Mouse (Mus musculus) heart, postnatal 14 days (tissue): ENCODE data around the gene Gm10065. TPM values are rescaled to one million over a fixed set of nuclear protein-coding genes. Genes with fewer than 3 reads are reported as not detected.
"Not testable (repeated sequence)": the region's sequence is repeated elsewhere in the genome, so short reads cannot be mapped to it uniquely, and the experiment has no call there.

Experiments
- DNase-seq, 2 experiments: peaks; one replicate each; pipeline ENCODE4 v3.0.0; 2021 to 2022
- intact Hi-C: fragments of 180-260 bp; cut with DNase I; formaldehyde crosslinking; loops from one replicate; pipeline ENCODE4 v1.15.1; 2025
- long read RNA-seq, 2 experiments: library from polyadenylated mRNA; stranded (forward); transcript quantifications; one replicate each; pipeline ENCODE4 v2.0.0; 2021
- total RNA-seq, 2 experiments: library from RNA; stranded (reverse); gene quantifications; 2 replicates each; pipeline ENCODE4 v1.2.3; 2021

Gm10065 gene
- total RNA-seq: not detected
- long read RNA-seq, experiment 1: 0 reads
- long read RNA-seq, experiment 2: 0 reads

DNA sequence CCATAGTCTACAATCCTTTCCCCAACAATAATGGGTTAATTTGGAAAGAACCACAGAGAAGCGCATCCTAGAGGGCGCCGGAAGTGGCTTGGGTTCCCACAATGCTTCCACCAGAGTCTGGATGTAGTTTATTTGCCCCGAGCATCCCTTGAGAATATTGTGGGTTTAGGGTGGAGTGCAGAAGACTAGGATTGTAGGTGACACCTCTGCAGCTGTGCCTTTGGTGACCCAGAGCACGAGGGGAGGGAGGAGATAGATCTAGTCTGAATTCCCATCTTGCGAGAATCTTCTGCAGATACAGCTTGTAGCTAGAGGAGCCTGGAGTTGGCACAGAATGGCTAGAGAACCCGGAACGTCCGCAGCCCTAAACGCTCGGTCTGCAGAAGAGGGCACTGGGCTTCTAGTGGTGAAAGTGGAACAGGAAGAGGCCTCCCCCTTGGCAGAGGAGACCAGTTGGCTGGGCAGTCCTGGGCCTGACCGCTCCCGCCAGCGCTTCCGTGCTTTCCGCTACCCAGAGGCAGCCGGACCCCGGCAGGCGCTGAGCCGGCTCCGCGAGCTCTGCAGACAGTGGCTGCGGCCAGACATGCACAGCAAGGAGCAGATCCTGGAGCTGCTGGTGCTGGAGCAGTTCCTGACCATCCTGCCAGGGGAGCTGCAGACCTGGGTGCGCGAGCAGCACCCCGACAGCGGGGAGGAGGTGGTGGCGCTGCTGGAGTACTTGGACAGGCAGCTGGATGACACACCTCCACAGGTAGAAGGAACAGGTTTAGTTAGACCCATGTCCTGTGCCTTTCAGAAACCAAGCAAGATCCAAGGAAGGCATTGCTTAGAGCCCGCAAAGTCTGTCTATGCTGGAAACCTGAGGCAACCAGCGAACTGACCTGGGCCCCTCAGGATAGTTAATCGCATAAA lies at the start of gene Gm10065, which contains the start of gene Zkscan4:
Gene Gm10065 (minus strand): TSS at position 683 of the 912 bp plus-strand sequence.
Gene Zkscan4 (plus strand): TSS at position 149 of the 912 bp plus-strand sequence.
- intact Hi-C loops: not testable (repeated sequence)
- DNase-seq: peak; percentile 49 to 75

GRCm38 (mm10) chr13:21506221-21506649 lies 27.0 kb upstream of the Gm10065 start:
- intact Hi-C loops: loop anchor here (2.0 to 5.0 kb wide), 2 partner anchors 54 to 103 kb away; partner anchors contain the start of genes Zkscan3 and Zscan26
- DNase-seq: peak; percentile 79 to 82

DNA sequence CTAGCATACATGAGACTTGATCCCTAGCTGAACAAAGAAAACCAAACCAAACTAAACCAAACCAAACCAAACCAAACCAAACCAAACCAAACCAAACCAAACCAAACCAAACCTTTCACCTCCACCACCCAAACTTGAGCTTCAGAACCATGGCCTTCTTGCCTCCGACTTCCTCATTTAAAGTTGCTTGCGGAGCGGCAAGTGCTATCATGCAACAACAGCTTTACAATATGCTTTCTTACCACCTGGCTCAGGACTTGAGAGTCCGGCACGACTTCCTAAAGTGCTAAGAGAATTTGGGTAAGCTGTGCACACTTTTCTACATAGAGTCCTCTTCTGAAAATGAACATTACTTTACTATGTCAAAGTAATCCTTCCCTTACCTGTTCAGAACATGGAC lies 23.1 kb upstream of the Gm10065 start:
- DNase-seq: no peak
- intact Hi-C loops: no loop called here

DNA sequence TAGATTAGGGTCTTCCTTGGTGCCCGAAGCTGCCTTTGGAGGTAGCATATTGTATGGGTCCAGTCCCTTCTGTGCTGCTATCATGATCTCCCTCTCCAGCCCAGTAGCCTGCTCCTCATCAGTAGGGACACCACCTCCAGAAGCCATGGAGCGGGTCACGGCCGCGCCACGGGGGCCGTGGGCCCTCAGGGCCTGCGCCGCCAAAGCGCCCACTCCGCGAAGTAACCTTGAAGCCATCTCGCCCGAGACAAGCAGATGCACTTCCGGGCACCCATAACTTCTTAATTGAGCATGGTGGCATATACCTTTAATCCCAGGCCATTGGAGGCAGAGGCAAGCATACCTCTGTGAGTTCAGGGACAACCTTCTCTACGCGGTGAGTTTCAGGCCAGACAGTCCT lies 21.9 kb upstream of the Gm10065 start, which contains the start of gene Gm11273:
Gene Gm11273 (minus strand): TSS at position 237 of the 400 bp plus-strand sequence.
- intact Hi-C loops, DNase-seq: not testable (repeated sequence)

DNA sequence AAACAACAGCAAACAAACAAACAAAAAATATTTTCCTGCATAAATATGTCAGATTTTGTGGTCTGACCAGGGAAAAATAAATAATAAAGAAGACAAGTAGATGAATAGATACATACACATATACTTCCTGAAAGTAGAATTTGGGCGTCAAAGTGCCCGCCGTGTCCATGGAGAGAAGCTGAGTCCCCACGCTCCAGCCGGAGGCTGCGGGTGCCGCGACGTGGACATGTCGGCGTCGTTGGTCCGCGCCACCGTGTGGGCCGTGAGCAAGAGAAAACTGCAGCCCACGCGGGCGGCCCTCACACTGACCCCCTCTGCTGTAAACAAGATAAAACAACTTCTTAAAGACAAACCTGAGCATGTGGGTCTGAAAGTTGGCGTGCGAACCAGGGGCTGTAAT lies 15.8 kb upstream of the Gm10065 start, which contains the start of gene AK157302:
Gene AK157302 (plus strand): TSS at position 144 of the 400 bp plus-strand sequence.
- intact Hi-C loops: no loop called here

GRCm38 (mm10) chr13:21492847-21493246 lies 13.6 kb upstream of the Gm10065 start:
- no peak for DNase-seq

More for the DNA sequence above, 15.8 kb upstream of the Gm10065 start, which contains the start of gene AK157302:
- DNase-seq: peak in 1 of 2 experiments; percentile 22

GRCm38 (mm10) chr13:21486881-21487280 lies 7.6 kb upstream of the Gm10065 start:
- no peak for DNase-seq
- intact Hi-C loops: no loop called here

More at GRCm38 (mm10) chr13:21492847-21493246, 13.6 kb upstream of the Gm10065 start:
- intact Hi-C loops: no loop called here

- no peak for DNase-seq
- intact Hi-C loops: no loop called here
These were observed 6.8 kb downstream of the Gm10065 start for GRCm38 (mm10) chr13:21472427-21472826.

- intact Hi-C loops: no loop called here
- DNase-seq: no peak
These were observed 10.1 kb downstream of the Gm10065 start for GRCm38 (mm10) chr13:21469097-21469496.

GRCm38 (mm10) chr13:21468061-21469019 lies 10.9 kb downstream of the Gm10065 start, which contains the start of gene Nkapl:
Gene Nkapl (minus strand): TSS chr13:21468509.
- intact Hi-C loops: no loop called here
- DNase-seq: peak; percentile 86 to 87

GRCm38 (mm10) chr13:21467336-21467735 lies 11.9 kb downstream of the Gm10065 start:
- intact Hi-C loops: no loop called here
- no peak for DNase-seq

DNA sequence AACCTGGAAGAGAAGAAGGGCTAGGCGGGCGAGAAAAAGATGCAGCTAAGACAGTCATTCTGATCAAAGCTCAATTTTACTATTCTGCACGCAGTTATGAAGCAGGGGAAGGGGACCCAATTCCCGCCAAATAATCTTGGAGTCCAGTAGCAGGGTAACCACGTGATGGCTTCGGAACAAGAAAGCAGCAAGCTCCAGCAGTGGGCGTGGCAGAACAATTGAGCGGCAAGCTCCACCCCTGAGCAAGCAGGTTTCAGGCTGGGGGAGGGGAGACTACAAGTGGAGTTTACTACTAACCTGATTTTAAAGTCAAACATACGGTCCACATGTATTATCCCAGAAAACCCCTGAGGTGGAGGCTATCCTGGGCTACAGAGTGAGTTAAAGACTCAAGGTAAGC lies 16.7 kb downstream of the Gm10065 start:
- intact Hi-C loops, DNase-seq: not testable (repeated sequence)

DNA sequence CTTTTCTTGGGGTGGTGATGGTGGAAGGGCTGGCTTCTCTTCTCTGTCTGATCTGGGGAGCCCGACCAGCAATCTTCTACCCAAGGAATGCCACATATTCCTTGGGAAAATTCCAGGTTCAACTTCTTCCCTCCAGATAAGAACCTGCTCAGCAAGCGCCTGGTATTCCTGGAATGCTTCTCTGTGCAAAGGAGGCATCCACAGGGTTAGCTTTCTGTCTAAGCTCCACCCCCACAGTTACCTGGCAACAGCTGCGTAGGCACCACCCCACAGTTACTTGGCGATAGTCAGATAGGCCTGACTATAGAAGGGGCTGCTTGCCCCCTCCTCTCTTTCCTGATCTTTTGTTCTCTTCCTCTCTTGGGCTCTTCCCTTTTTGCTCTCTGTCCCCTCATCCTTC lies 22.9 kb downstream of the Gm10065 start:
- DNase-seq: no peak
- intact Hi-C loops: no loop called here

DNA sequence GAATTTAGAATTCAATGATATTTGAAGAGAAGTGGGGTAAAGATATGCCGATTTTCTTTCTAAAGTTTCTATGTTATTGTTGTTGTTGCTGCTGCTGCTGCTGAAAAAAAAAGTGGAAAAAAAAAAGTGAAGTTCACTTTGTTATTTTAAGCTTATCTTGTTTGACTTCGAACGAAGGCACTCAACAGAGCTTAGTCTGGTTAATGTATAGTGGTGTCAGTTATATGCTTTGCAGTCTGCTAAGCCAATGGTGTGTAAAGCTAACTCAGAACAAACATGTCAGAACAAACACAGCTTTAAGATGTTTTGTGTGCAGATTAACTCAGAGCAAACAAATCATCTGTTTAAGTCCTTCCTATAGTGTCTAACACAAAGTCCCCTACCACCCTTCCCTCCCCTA lies 25.1 kb downstream of the Gm10065 start:
- intact Hi-C loops: loop anchor here (5.0 kb wide), 2 partner anchors 53 to 78 kb away; partner anchors contain the start of gene Zkscan8
- DNase-seq: no peak

DNA sequence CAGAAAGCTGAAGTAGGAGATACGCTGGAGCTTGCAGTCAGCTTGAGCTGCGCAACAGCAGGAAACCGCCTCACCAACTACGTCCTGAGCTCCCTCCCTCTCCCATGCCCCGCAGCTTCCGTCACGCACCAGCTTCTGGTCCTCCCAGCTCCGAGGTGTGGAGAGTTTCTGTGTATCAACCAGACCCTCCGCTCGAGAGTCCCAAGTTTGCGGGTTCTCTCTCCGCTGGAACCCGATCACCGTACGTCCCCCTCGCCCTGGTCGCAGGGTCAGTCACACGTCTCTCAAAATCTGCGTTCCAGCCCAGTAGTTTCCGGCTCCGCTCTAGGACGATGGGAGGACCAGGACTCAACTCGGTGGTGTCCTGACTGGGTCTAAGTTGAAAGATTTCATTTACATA lies 25.8 kb downstream of the Gm10065 start, which contains the start of gene Zscan26:
Gene Zscan26 (minus strand): TSS at position 282 of the 400 bp plus-strand sequence.
- DNase-seq: peak; percentile 83 to 85
- intact Hi-C loops: loop anchor here (2.0 to 5.0 kb wide), 4 partner anchors 51 to 91 kb away; partner anchors contain the start of genes Zkscan3, Zkscan8 and Zscan12

GRCm38 (mm10) chr13:21453042-21453441 lies 26.2 kb downstream of the Gm10065 start:
- no peak for DNase-seq
- intact Hi-C loops: loop anchor here (2.0 to 5.0 kb wide), 4 partner anchors 50 to 90 kb away; partner anchors contain the start of genes Zkscan3, Zkscan8 and Zscan12

DNA sequence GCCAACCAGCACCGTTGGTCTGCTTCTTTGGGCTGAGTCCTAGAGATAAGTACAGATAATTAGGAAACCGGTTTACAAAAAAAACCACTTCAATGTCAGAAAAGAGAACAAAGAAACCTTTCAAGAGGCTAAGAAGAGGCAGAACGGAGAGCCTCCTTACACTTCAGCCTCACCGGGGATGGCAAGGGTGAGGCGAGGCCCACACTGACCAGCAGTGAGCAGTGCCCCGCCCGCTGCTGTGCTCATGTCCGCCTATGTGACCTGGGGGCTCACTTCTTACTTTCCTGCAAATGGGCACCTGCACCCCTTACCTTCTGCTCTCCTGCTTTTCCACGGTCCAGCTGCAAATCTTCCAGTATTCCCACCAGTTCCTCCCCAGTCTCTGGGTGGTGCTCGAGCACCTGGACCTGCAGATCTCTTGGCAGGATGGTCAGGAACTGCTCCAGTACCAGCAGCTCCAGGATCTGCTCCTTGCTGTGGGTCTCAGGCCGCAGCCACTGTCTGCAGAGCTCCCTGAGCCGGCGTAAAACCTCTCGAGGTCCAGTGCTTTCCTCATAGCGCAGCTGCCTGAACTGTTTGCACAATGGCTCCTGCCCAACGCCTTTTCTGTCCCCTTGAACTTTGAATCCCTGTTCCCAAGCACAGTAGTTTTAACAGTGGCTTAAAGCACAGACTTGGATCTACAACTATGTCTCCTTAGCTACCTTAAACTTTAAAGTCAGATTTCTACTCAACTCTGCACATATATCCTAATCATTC lies 31.2 kb downstream of the Gm10065 start:
- intact Hi-C loops: no loop called here
- DNase-seq: no peak

DNA sequence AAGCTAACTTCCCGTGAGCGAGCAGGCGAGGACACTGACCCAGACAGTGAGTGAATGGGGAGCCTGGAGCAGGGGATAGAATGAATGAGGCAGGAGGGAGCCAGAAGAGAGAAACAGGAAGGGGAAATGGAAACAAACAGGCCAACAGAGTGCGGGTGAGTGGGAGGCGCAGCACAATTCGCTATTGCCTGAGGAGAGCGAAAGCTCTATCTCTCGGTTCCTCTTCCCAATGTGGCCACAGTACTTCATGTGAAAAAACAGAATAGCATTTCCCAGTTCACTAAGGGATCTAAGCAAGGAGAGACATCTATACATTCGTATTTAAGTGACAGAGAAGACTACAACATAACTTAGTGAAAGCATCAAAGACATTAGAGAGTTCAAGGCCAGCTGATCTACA lies 32.4 kb downstream of the Gm10065 start:
- intact Hi-C loops: no loop called here
- DNase-seq: no peak

- intact Hi-C loops: no loop called here
- no peak for DNase-seq
These were observed 38.1 kb downstream of the Gm10065 start for GRCm38 (mm10) chr13:21441207-21441572.
